Mouse (Mus musculus) cerebellum, adult 9-11 months (tissue): ENCODE data around the gene Gm10337.
A peak's percentile ranks its signal among the peaks of the same experiment; 100 is the strongest.

ENCODE experiments used
- DNase-seq: peaks from one replicate; pipeline ENCODE4 v3.0.0; 2022

The Gm10337 gene

GRCm38 (mm10) chr15:102503447-102503846 is at the start of gene Gm10337:
TSS of gene Gm10337 (plus strand) at chr15:102503722.
- no peak for DNase-seq

GRCm38 (mm10) chr15:102455993-102456392 is 47.5 kb upstream of the Gm10337 start:
- no peak for DNase-seq

- DNase-seq, result no peak
Measured at GRCm38 (mm10) chr15:102458050-102458736, 45.3 kb upstream of the Gm10337 start.

GRCm38 (mm10) chr15:102458904-102459317 is 44.6 kb upstream of the Gm10337 start, which contains the start of gene Prr13:
TSS of gene Prr13 (plus strand) at chr15:102459028.
- DNase-seq, result peak; percentile 97

GRCm38 (mm10) chr15:102459381-102459780 is 44.1 kb upstream of the Gm10337 start:
- no peak for DNase-seq

- no peak for DNase-seq
Measured at GRCm38 (mm10) chr15:102459847-102460246, 43.7 kb upstream of the Gm10337 start.

- DNase-seq, result no peak
Measured at GRCm38 (mm10) chr15:102460409-102460808, 43.1 kb upstream of the Gm10337 start.

GRCm38 (mm10) chr15:102460971-102461370 is 42.6 kb upstream of the Gm10337 start:
- DNase-seq, result no peak

- DNase-seq, result no peak
Measured at GRCm38 (mm10) chr15:102461430-102462075, 42.0 kb upstream of the Gm10337 start.

GRCm38 (mm10) chr15:102463666-102464065 is 39.9 kb upstream of the Gm10337 start:
- DNase-seq, result no peak

GRCm38 (mm10) chr15:102468675-102469370 is 34.7 kb upstream of the Gm10337 start:
- DNase-seq, result no peak

GRCm38 (mm10) chr15:102470183-102470604 is 33.3 kb upstream of the Gm10337 start, which contains the start of gene Pcbp2:
TSS of gene Pcbp2 (plus strand) at chr15:102470539.
- peak; percentile 98 for DNase-seq

- DNase-seq, result peak; percentile 88
Measured at GRCm38 (mm10) chr15:102470605-102471294, 32.8 kb upstream of the Gm10337 start.

GRCm38 (mm10) chr15:102471295-102471645 is 32.3 kb upstream of the Gm10337 start:
- no peak for DNase-seq

- no peak for DNase-seq
Measured at GRCm38 (mm10) chr15:102471727-102472126, 31.8 kb upstream of the Gm10337 start.

GRCm38 (mm10) chr15:102473246-102473645 is 30.3 kb upstream of the Gm10337 start:
- DNase-seq, result no peak

- no peak for DNase-seq
Measured at GRCm38 (mm10) chr15:102474520-102474919, 29.0 kb upstream of the Gm10337 start.

GRCm38 (mm10) chr15:102483136-102483535 is 20.4 kb upstream of the Gm10337 start:
- DNase-seq, result no peak

GRCm38 (mm10) chr15:102485853-102486252 is 17.7 kb upstream of the Gm10337 start:
- DNase-seq, result no peak

GRCm38 (mm10) chr15:102487664-102488063 is 15.9 kb upstream of the Gm10337 start:
- DNase-seq, result no peak

- no peak for DNase-seq
Measured at GRCm38 (mm10) chr15:102498322-102498721, 5.2 kb upstream of the Gm10337 start.

GRCm38 (mm10) chr15:102499370-102499769 is 4.2 kb upstream of the Gm10337 start:
- DNase-seq, result no peak

GRCm38 (mm10) chr15:102499851-102500250 is 3.7 kb upstream of the Gm10337 start:
- DNase-seq, result no peak
